Mouse (Mus musculus): ENCODE measurements around the gene Asic1. TPM values are rescaled to one million over a fixed set of nuclear protein-coding genes. Genes with fewer than 3 reads are reported as not detected.

Gene Asic1
- polyA plus RNA-seq, 1 experiment, result not detected

GRCm38 (mm10) chr15:99713569-99713968 is 43.4 kb downstream of the Asic1 start:
- Histone ChIP-seq H3K27ac (ENCODE audit: insufficient read depth, low read depth, low read length) (peak overlapping the region; percentile 95), H3K4me1 (ENCODE audit: control insufficient read depth, insufficient read depth, low read length) (peaks cover 77% of the 10 kb centered on the region), H3K4me3 (ENCODE audit: insufficient read depth, low read depth, low read length) (no peak overlapping the region)
- WGBS, result 34% methylated on average over 3 of the region's 3 CpGs
- no peak for TF ChIP-seq POLR2A (IDR thresholded peaks at IDR 0.05; ENCODE audit: insufficient read depth, low read depth, low read length)
- no peak for TF ChIP-seq CTCF (IDR thresholded peaks at IDR 0.05; ENCODE audit: insufficient read depth, low read depth, low read length)

GRCm38 (mm10) chr15:99714206-99714605 is 44.0 kb downstream of the Asic1 start:
- H3K4me3 ChIP-seq (ENCODE audit: insufficient read depth, low read depth, low read length), result no peak overlapping the region
- peak overlapping the region; percentile 95 for H3K27ac ChIP-seq (ENCODE audit: insufficient read depth, low read depth, low read length)
- 46% methylated on average over 4 of the region's 4 CpGs for WGBS
- H3K4me1 ChIP-seq (ENCODE audit: control insufficient read depth, insufficient read depth, low read length), result peaks cover 80% of the 10 kb centered on the region
- no peak for TF ChIP-seq POLR2A (IDR thresholded peaks at IDR 0.05; ENCODE audit: insufficient read depth, low read depth, low read length)
- no peak for TF ChIP-seq CTCF (IDR thresholded peaks at IDR 0.05; ENCODE audit: insufficient read depth, low read depth, low read length)

DNA sequence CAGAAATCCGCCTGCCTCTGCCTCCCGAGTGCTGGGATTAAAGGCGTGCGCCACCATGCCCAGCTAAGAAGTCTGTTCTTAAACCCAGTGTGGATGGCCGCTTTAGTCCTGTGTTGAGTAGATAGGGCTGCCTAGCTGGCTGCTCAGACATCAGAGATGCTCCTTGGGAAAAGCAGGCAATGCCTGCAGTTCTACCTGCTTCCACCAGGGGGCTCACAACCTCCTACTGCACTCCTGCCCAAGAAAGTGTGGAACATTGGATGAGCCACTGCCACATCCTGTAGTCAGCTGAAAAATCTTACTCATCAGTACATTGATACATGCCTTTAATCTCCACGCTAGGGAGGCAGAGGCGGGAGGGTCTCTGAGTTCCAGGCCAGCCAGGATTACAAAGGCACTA is 44.7 kb downstream of the Asic1 start:
- WGBS, result 41% methylated on average over 7 of the region's 7 CpGs
- Histone ChIP-seq H3K27ac (ENCODE audit: insufficient read depth, low read depth, low read length) (peak overlapping the region; percentile 95), H3K4me1 (ENCODE audit: control insufficient read depth, insufficient read depth, low read length) (peaks cover 81% of the 10 kb centered on the region), H3K4me3 (ENCODE audit: insufficient read depth, low read depth, low read length) (no peak overlapping the region)
- peak; percentile 61; the same call in 1 of the 2 replicates for TF ChIP-seq CTCF (IDR thresholded peaks at IDR 0.05; ENCODE audit: insufficient read depth, low read depth, low read length)
- no peak for TF ChIP-seq POLR2A (IDR thresholded peaks at IDR 0.05; ENCODE audit: insufficient read depth, low read depth, low read length)

DNA sequence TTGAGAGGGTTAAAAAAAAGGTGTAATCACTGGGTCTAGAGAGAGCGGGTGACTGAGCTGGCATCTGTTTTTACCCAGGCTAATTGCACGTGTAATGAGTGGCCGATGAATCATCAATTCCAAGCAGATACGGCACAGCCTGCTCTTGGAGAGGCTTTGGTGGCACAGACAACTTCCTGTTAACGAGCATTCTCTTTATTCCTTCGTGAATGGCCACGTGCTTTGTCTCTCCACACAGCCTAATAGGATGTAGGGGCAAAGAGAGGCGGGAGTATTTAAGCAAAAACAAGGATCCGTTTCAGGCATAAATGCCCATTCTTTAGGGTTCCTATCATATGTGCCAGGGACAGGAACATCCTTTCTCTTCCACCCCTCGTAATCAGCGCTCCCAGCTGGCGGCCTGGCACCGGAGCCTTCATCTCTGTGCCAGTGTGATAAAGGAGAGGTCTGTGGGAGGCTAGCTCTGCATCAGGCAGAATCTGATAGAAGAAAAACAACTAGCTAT is 45.2 kb downstream of the Asic1 start:
- WGBS, result 13% methylated on average over 13 of the region's 13 CpGs
- peak overlapping the region; percentile 95 for H3K27ac ChIP-seq (ENCODE audit: insufficient read depth, low read depth, low read length)
- no peak for TF ChIP-seq POLR2A (IDR thresholded peaks at IDR 0.05; ENCODE audit: insufficient read depth, low read depth, low read length)
- no peak for TF ChIP-seq CTCF (IDR thresholded peaks at IDR 0.05; ENCODE audit: insufficient read depth, low read depth, low read length)
- no peak overlapping the region for H3K4me3 ChIP-seq (ENCODE audit: insufficient read depth, low read depth, low read length)
- peaks cover 82% of the 10 kb centered on the region for H3K4me1 ChIP-seq (ENCODE audit: control insufficient read depth, insufficient read depth, low read length)

GRCm38 (mm10) chr15:99715982-99716746 is 46.0 kb downstream of the Asic1 start:
- TF ChIP-seq POLR2A (IDR thresholded peaks at IDR 0.05; ENCODE audit: insufficient read depth, low read depth, low read length) (no peak), CTCF (IDR thresholded peaks at IDR 0.05; ENCODE audit: insufficient read depth, low read depth, low read length) (no peak)
- Histone ChIP-seq H3K4me1 (ENCODE audit: control insufficient read depth, insufficient read depth, low read length) (peaks cover 77% of the 10 kb centered on the region), H3K27ac (ENCODE audit: insufficient read depth, low read depth, low read length) (peak overlapping the region; percentile 95), H3K4me3 (ENCODE audit: insufficient read depth, low read depth, low read length) (no peak overlapping the region)
- 34% methylated on average over 11 of the region's 11 CpGs for WGBS

DNA sequence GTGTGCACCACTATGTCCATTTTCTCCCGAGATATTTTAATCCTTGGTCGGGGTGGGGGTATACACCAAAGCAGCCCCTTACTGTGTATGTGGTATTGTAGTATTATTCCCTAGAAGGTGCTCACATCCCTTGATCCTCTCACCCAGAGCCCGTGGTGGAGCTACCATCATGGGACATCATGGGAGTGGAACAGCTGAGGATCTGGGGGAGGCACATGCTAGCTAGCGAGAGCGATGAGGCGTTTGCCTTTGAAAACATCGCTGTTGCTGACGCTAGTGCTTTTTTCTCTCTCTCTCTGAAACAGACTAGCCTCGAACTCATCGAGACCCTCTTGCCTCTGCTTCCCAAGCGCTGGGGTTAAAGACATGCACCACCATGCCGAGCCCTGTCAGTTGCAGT is 46.6 kb downstream of the Asic1 start:
- H3K27ac ChIP-seq (ENCODE audit: insufficient read depth, low read depth, low read length), result peak overlapping the region; percentile 95
- 47% methylated on average over 12 of the region's 12 CpGs for WGBS

GRCm38 (mm10) chr15:99717386-99718334 is 47.5 kb downstream of the Asic1 start, which contains the start of gene Gpd1:
TSS of gene Gpd1 (plus strand) at chr15:99717515.
- TF ChIP-seq POLR2A (IDR thresholded peaks at IDR 0.05; ENCODE audit: insufficient read depth, low read depth, low read length) (peak; percentile 58), CTCF (IDR thresholded peaks at IDR 0.05; ENCODE audit: insufficient read depth, low read depth, low read length) (no peak)
- H3K4me3 ChIP-seq (ENCODE audit: insufficient read depth, low read depth, low read length), result peak within 1 kb of the TSS; percentile 39
- H3K4me1 ChIP-seq (ENCODE audit: control insufficient read depth, insufficient read depth, low read length), result peaks cover 75% of the 10 kb centered on the region
- 27% methylated on average over 26 of the region's 26 CpGs for WGBS
- peak within 1 kb of the TSS; percentile 95 for H3K27ac ChIP-seq (ENCODE audit: insufficient read depth, low read depth, low read length)

More for the DNA sequence above, 46.6 kb downstream of the Asic1 start:
- H3K4me1 ChIP-seq (ENCODE audit: control insufficient read depth, insufficient read depth, low read length), result peaks cover 76% of the 10 kb centered on the region
- H3K4me3 ChIP-seq (ENCODE audit: insufficient read depth, low read depth, low read length), result no peak overlapping the region
- TF ChIP-seq POLR2A (IDR thresholded peaks at IDR 0.05; ENCODE audit: insufficient read depth, low read depth, low read length), result no peak
- TF ChIP-seq CTCF (IDR thresholded peaks at IDR 0.05; ENCODE audit: insufficient read depth, low read depth, low read length), result no peak

DNA sequence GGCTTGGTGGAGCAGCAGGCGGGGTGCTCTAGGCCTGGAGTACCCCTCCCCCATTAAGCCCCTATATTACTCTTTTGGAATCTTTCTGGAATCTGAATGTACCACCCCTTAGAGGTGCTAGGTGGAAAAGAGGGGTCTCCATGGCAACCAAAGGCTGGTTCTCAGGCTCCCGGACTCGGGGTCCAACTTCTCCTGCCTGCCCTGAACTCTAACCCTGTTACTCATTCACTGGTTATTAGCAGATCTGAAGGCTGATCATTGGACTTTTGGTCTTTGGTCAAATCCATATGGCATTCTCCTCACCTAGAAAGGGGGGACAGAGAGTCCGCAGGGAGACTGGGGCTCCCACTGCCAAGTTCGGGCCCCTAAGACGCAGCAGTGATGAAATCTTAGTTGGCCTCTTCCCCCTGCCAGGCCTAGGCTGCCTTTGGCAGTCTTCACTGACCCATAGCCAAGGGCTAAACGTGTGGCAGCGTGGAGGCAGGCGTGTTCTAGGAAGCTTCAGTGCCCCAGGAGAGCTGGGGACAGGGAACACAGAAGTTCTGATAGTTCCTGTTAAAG is 48.4 kb downstream of the Asic1 start:
- WGBS, result 61% methylated on average over 9 of the region's 9 CpGs
- Histone ChIP-seq H3K4me1 (ENCODE audit: control insufficient read depth, insufficient read depth, low read length) (peaks cover 75% of the 10 kb centered on the region), H3K27ac (ENCODE audit: insufficient read depth, low read depth, low read length) (peak overlapping the region; percentile 74; the same call in 1 of the 2 replicates), H3K4me3 (ENCODE audit: insufficient read depth, low read depth, low read length) (peak overlapping the region; percentile 39)
- TF ChIP-seq POLR2A (IDR thresholded peaks at IDR 0.05; ENCODE audit: insufficient read depth, low read depth, low read length) (no peak), CTCF (IDR thresholded peaks at IDR 0.05; ENCODE audit: insufficient read depth, low read depth, low read length) (no peak)
